Mouse (Mus musculus) myocyte (in vitro differentiated cells): ENCODE measurements around the gene Zfp719.

Source experiments
- CEBPB ChIP-seq: IDR thresholded peaks from 2 replicates; pipeline ENCODE4 v1.6.1; 2011; ENCODE audit warnings: mild to moderate bottlenecking, moderate library complexity; ENCODE audit not compliant: poor library complexity, insufficient read depth, severe bottlenecking
- E2F4 ChIP-seq: IDR thresholded peaks from one replicate; pipeline ENCODE4 v1.6.1; 2011; ENCODE audit warnings: mild to moderate bottlenecking, control low read depth, moderate library complexity; ENCODE audit not compliant: insufficient read depth
- MAX ChIP-seq: IDR thresholded peaks from one replicate; pipeline ENCODE4 v1.6.1; 2011; ENCODE audit warnings: low read depth, mild to moderate bottlenecking, control low read depth
- MYOD1 ChIP-seq, 3 experiments: IDR thresholded peaks; one replicate each; pipeline ENCODE4 v1.6.1; 2011; ENCODE audit warnings: control low read depth in 2 of 3, low read depth in 2 of 3, mild to moderate bottlenecking in 2 of 3, moderate library complexity in 1 of 3; ENCODE audit not compliant: insufficient read length in 2 of 3, control insufficient read depth in 1 of 3
- MYOG ChIP-seq, 3 experiments: IDR thresholded peaks; one replicate each; pipeline ENCODE4 v1.6.1; 2011; ENCODE audit warnings: control low read depth in 2 of 3, low read depth in 2 of 3, mild to moderate bottlenecking in 2 of 3; ENCODE audit not compliant: insufficient read length in 2 of 3, control insufficient read depth in 1 of 3, insufficient read depth in 1 of 3
- POLR2A ChIP-seq: IDR thresholded peaks from one replicate; pipeline ENCODE4 v1.6.1; 2011; ENCODE audit warnings: low read depth, mild to moderate bottlenecking, control low read depth, moderate library complexity; ENCODE audit not compliant: insufficient read length
- POLR2AphosphoS2 ChIP-seq: IDR thresholded peaks from one replicate; pipeline ENCODE4 v1.6.1; 2011; ENCODE audit warnings: low read depth, control low read depth; ENCODE audit not compliant: insufficient read length
- REST ChIP-seq: IDR thresholded peaks from one replicate; pipeline ENCODE4 v1.6.1; 2011; ENCODE audit warnings: mild to moderate bottlenecking, control low read depth, moderate library complexity; ENCODE audit not compliant: insufficient read depth, insufficient read length
- TCF12 ChIP-seq: IDR thresholded peaks from one replicate; pipeline ENCODE4 v1.6.1; 2011; ENCODE audit warnings: mild to moderate bottlenecking, control low read depth; ENCODE audit not compliant: poor library complexity, insufficient read depth, severe bottlenecking
- TCF3 ChIP-seq: IDR thresholded peaks from one replicate; pipeline ENCODE4 v1.6.1; 2011; ENCODE audit warnings: low read depth, control low read depth; ENCODE audit not compliant: insufficient read length
- USF1 ChIP-seq: IDR thresholded peaks from one replicate; pipeline ENCODE4 v1.6.1; 2011; ENCODE audit warnings: low read depth, mild to moderate bottlenecking, control low read depth, moderate library complexity

DNA sequence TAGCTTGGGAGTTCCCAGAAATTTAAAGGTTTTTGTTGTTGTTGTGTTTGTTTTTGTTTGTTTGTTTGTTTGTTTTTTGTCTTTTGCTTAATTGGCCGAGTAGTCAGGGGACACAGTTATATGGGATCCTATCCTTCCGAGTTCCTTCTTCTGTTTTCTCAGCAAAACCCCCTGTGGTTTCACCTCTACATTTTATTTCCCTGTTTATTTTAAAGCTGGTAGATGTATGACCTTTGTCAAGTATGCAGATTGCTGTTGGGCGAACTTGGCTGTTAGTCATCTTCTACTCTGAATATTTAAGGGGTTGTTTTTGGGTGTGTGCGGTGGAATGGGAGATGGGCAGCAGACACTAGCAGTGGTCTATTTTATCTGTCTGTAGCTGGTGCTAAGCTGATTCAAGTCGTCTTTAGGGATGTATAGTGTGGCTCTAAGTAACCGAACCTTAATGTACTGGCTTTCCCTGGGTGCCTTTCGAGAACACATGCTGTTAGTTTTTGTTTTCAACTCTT is 29.0 kb downstream of the Zfp719 start:
- no peak for TF ChIP-seq POLR2A
- no peak for TF ChIP-seq USF1
- no peak for TF ChIP-seq REST
- no peak for TF ChIP-seq MAX
- TF ChIP-seq CEBPB: no peak
- no peak for TF ChIP-seq POLR2AphosphoS2
- TF ChIP-seq TCF12: no peak
- TF ChIP-seq MYOG (IDR thresholded peaks at IDR 0.05; ENCODE audit: control insufficient read depth in 1 of 3, insufficient read depth in 1 of 3, insufficient read length in 2 of 3, low read depth in 2 of 3): no peak
- no peak for TF ChIP-seq E2F4
- no peak for TF ChIP-seq TCF3
- no peak for TF ChIP-seq MYOD1 (IDR thresholded peaks at IDR 0.05; ENCODE audit: control insufficient read depth in 1 of 3, insufficient read length in 2 of 3, low read depth in 2 of 3)
